Mouse (Mus musculus): ENCODE results near the gene Itgax. TPM values are rescaled to one million over a fixed set of nuclear protein-coding genes. Genes with fewer than 3 reads are reported as not detected.

The Itgax gene
- polyA plus RNA-seq (2014; fragmentation: Nextera tagmentation; extraction: Ambion mirVana), result 0.06 TPM in 1 of 2 replicates, not detected in the other

- Histone ChIP-seq H3K9me3 (replicated peaks; ENCODE audit: control insufficient read depth, low read length) (no peaks in the 10 kb centered on the region), H3K4me2 (ENCODE audit: low read length) (no peak within 1 kb of the TSS), H3K27ac (ENCODE audit: low read depth, low read length) (no peak within 1 kb of the TSS), H3K4me1 (ENCODE audit: control insufficient read depth, insufficient read depth, low read length) (no peaks in the 10 kb centered on the region), H3K36me3 (ENCODE audit: control insufficient read depth, insufficient read depth, low read length) (no peaks in the 10 kb centered on the region), H3K9ac (ENCODE audit: low read length) (no peak within 1 kb of the TSS), H3K4me3 (ENCODE audit: low read depth, low read length) (no peak within 1 kb of the TSS), H3K27me3 (replicated peaks; ENCODE audit: control insufficient read depth, insufficient read depth, low read length) (no peaks in the 10 kb centered on the region)
- DNase-seq (ENCODE audit: low spot score) (no peak), ATAC-seq (no peak)
- WGBS, result 86% methylated on average over 8 of the region's 8 CpGs
Observed at GRCm38 (mm10) chr7:128128741-128129720, at the start of gene Itgax. TSS of gene Itgax (plus strand) at chr7:128129547.

GRCm38 (mm10) chr7:128080012-128080411 is 49.3 kb upstream of the Itgax start:
- whole genome bisulfite sequencing, result 79% methylated on average over 8 of the region's 8 CpGs
- no peaks in the 10 kb centered on the region for H3K27me3 ChIP-seq (replicated peaks; ENCODE audit: control insufficient read depth, insufficient read depth, low read length)
- DNase-seq (ENCODE audit: low spot score), result no peak

GRCm38 (mm10) chr7:128089141-128089540 is 40.2 kb upstream of the Itgax start:
- DNase-seq (ENCODE audit: low spot score) (no peak), ATAC-seq (no peak)
- Histone ChIP-seq H3K4me3 (ENCODE audit: low read depth, low read length) (no peak overlapping the region), H3K27me3 (replicated peaks; ENCODE audit: control insufficient read depth, insufficient read depth, low read length) (no peaks in the 10 kb centered on the region), H3K4me1 (ENCODE audit: control insufficient read depth, insufficient read depth, low read length) (no peaks in the 10 kb centered on the region), H3K36me3 (ENCODE audit: control insufficient read depth, insufficient read depth, low read length) (no peaks in the 10 kb centered on the region), H3K4me2 (ENCODE audit: low read length) (no peak overlapping the region), H3K9ac (ENCODE audit: low read length) (no peak overlapping the region), H3K27ac (ENCODE audit: low read depth, low read length) (no peak overlapping the region), H3K9me3 (replicated peaks; ENCODE audit: control insufficient read depth, low read length) (no peaks in the 10 kb centered on the region)
- WGBS, result 88% methylated on average over 7 of the region's 7 CpGs

More at GRCm38 (mm10) chr7:128080012-128080411, 49.3 kb upstream of the Itgax start:
- H3K9me3 ChIP-seq (replicated peaks; ENCODE audit: control insufficient read depth, low read length), result no peaks in the 10 kb centered on the region
- H3K9ac ChIP-seq (ENCODE audit: low read length), result no peak overlapping the region
- no peaks in the 10 kb centered on the region for H3K36me3 ChIP-seq (ENCODE audit: control insufficient read depth, insufficient read depth, low read length)
- H3K27ac ChIP-seq (ENCODE audit: low read depth, low read length), result no peak overlapping the region
- no peak overlapping the region for H3K4me3 ChIP-seq (ENCODE audit: low read depth, low read length)
- H3K4me2 ChIP-seq (ENCODE audit: low read length), result no peak overlapping the region
- H3K4me1 ChIP-seq (ENCODE audit: control insufficient read depth, insufficient read depth, low read length), result no peaks in the 10 kb centered on the region
- no peak for ATAC-seq

- no peaks in the 10 kb centered on the region for H3K36me3 ChIP-seq (ENCODE audit: control insufficient read depth, insufficient read depth, low read length)
- H3K4me3 ChIP-seq (ENCODE audit: low read depth, low read length), result no peak overlapping the region
- no peaks in the 10 kb centered on the region for H3K4me1 ChIP-seq (ENCODE audit: control insufficient read depth, insufficient read depth, low read length)
- ATAC-seq (no peak), DNase-seq (ENCODE audit: low spot score) (no peak)
- no peaks in the 10 kb centered on the region for H3K27me3 ChIP-seq (replicated peaks; ENCODE audit: control insufficient read depth, insufficient read depth, low read length)
- no peaks in the 10 kb centered on the region for H3K9me3 ChIP-seq (replicated peaks; ENCODE audit: control insufficient read depth, low read length)
- WGBS, result 81% methylated on average over 1 of the region's 1 CpGs
- H3K27ac ChIP-seq (ENCODE audit: low read depth, low read length), result no peak overlapping the region
- H3K9ac ChIP-seq (ENCODE audit: low read length), result no peak overlapping the region
- H3K4me2 ChIP-seq (ENCODE audit: low read length), result no peak overlapping the region
Observed at GRCm38 (mm10) chr7:128098135-128098534, 31.2 kb upstream of the Itgax start.

- H3K9ac ChIP-seq (ENCODE audit: low read length), result no peak overlapping the region
- H3K4me1 ChIP-seq (ENCODE audit: control insufficient read depth, insufficient read depth, low read length), result no peaks in the 10 kb centered on the region
- no peak overlapping the region for H3K4me2 ChIP-seq (ENCODE audit: low read length)
- no peaks in the 10 kb centered on the region for H3K9me3 ChIP-seq (replicated peaks; ENCODE audit: control insufficient read depth, low read length)
- no peak overlapping the region for H3K27ac ChIP-seq (ENCODE audit: low read depth, low read length)
- H3K27me3 ChIP-seq (replicated peaks; ENCODE audit: control insufficient read depth, insufficient read depth, low read length), result no peaks in the 10 kb centered on the region
- ATAC-seq, result no peak
- H3K36me3 ChIP-seq (ENCODE audit: control insufficient read depth, insufficient read depth, low read length), result no peaks in the 10 kb centered on the region
- H3K4me3 ChIP-seq (ENCODE audit: low read depth, low read length), result no peak overlapping the region
- no peak for DNase-seq (ENCODE audit: low spot score)
- WGBS, result 81% methylated on average over 2 of the region's 2 CpGs
Observed at GRCm38 (mm10) chr7:128100742-128101357, 28.5 kb upstream of the Itgax start.

GRCm38 (mm10) chr7:128105246-128105645 is 24.1 kb upstream of the Itgax start:
- H3K4me3 ChIP-seq (ENCODE audit: low read depth, low read length), result no peak overlapping the region
- no peaks in the 10 kb centered on the region for H3K4me1 ChIP-seq (ENCODE audit: control insufficient read depth, insufficient read depth, low read length)
- no peaks in the 10 kb centered on the region for H3K36me3 ChIP-seq (ENCODE audit: control insufficient read depth, insufficient read depth, low read length)
- DNase-seq (ENCODE audit: low spot score), result peak; percentile 41
- no peak overlapping the region for H3K9ac ChIP-seq (ENCODE audit: low read length)
- H3K27ac ChIP-seq (ENCODE audit: low read depth, low read length), result no peak overlapping the region
- ATAC-seq, result no peak
- H3K9me3 ChIP-seq (replicated peaks; ENCODE audit: control insufficient read depth, low read length), result no peaks in the 10 kb centered on the region
- 61% methylated on average over 4 of the region's 4 CpGs for WGBS
- H3K27me3 ChIP-seq (replicated peaks; ENCODE audit: control insufficient read depth, insufficient read depth, low read length), result no peaks in the 10 kb centered on the region
- no peak overlapping the region for H3K4me2 ChIP-seq (ENCODE audit: low read length)

GRCm38 (mm10) chr7:128107462-128107861 is 21.9 kb upstream of the Itgax start:
- Histone ChIP-seq H3K4me2 (ENCODE audit: low read length) (no peak overlapping the region), H3K9ac (ENCODE audit: low read length) (no peak overlapping the region), H3K4me3 (ENCODE audit: low read depth, low read length) (no peak overlapping the region), H3K4me1 (ENCODE audit: control insufficient read depth, insufficient read depth, low read length) (no peaks in the 10 kb centered on the region), H3K27me3 (replicated peaks; ENCODE audit: control insufficient read depth, insufficient read depth, low read length) (no peaks in the 10 kb centered on the region), H3K36me3 (ENCODE audit: control insufficient read depth, insufficient read depth, low read length) (no peaks in the 10 kb centered on the region), H3K9me3 (replicated peaks; ENCODE audit: control insufficient read depth, low read length) (no peaks in the 10 kb centered on the region), H3K27ac (ENCODE audit: low read depth, low read length) (no peak overlapping the region)
- WGBS, result 88% methylated on average over 7 of the region's 7 CpGs
- DNase-seq (ENCODE audit: low spot score) (no peak), ATAC-seq (no peak)

GRCm38 (mm10) chr7:128110314-128110713 is 19.0 kb upstream of the Itgax start:
- Histone ChIP-seq H3K4me1 (ENCODE audit: control insufficient read depth, insufficient read depth, low read length) (no peaks in the 10 kb centered on the region), H3K36me3 (ENCODE audit: control insufficient read depth, insufficient read depth, low read length) (no peaks in the 10 kb centered on the region), H3K9ac (ENCODE audit: low read length) (no peak overlapping the region), H3K27me3 (replicated peaks; ENCODE audit: control insufficient read depth, insufficient read depth, low read length) (no peaks in the 10 kb centered on the region), H3K27ac (ENCODE audit: low read depth, low read length) (no peak overlapping the region), H3K4me3 (ENCODE audit: low read depth, low read length) (no peak overlapping the region), H3K4me2 (ENCODE audit: low read length) (no peak overlapping the region), H3K9me3 (replicated peaks; ENCODE audit: control insufficient read depth, low read length) (no peaks in the 10 kb centered on the region)
- 66% methylated on average over 2 of the region's 2 CpGs for WGBS
- DNase-seq (ENCODE audit: low spot score) (no peak), ATAC-seq (no peak)

GRCm38 (mm10) chr7:128112131-128112530 is 17.2 kb upstream of the Itgax start:
- Histone ChIP-seq H3K4me1 (ENCODE audit: control insufficient read depth, insufficient read depth, low read length) (no peaks in the 10 kb centered on the region), H3K27ac (ENCODE audit: low read depth, low read length) (no peak overlapping the region), H3K4me2 (ENCODE audit: low read length) (no peak overlapping the region), H3K27me3 (replicated peaks; ENCODE audit: control insufficient read depth, insufficient read depth, low read length) (no peaks in the 10 kb centered on the region), H3K9me3 (replicated peaks; ENCODE audit: control insufficient read depth, low read length) (no peaks in the 10 kb centered on the region), H3K36me3 (ENCODE audit: control insufficient read depth, insufficient read depth, low read length) (no peaks in the 10 kb centered on the region), H3K9ac (ENCODE audit: low read length) (no peak overlapping the region), H3K4me3 (ENCODE audit: low read depth, low read length) (no peak overlapping the region)
- 92% methylated on average over 11 of the region's 11 CpGs for WGBS
- DNase-seq (ENCODE audit: low spot score) (no peak), ATAC-seq (no peak)
